Mouse (Mus musculus): ENCODE results near the gene Gm4952.
"Not testable (repeated sequence)": the region's sequence is repeated elsewhere in the genome, so short reads cannot be mapped to it uniquely, and the experiment has no call there.

Gm4952 gene

DNA sequence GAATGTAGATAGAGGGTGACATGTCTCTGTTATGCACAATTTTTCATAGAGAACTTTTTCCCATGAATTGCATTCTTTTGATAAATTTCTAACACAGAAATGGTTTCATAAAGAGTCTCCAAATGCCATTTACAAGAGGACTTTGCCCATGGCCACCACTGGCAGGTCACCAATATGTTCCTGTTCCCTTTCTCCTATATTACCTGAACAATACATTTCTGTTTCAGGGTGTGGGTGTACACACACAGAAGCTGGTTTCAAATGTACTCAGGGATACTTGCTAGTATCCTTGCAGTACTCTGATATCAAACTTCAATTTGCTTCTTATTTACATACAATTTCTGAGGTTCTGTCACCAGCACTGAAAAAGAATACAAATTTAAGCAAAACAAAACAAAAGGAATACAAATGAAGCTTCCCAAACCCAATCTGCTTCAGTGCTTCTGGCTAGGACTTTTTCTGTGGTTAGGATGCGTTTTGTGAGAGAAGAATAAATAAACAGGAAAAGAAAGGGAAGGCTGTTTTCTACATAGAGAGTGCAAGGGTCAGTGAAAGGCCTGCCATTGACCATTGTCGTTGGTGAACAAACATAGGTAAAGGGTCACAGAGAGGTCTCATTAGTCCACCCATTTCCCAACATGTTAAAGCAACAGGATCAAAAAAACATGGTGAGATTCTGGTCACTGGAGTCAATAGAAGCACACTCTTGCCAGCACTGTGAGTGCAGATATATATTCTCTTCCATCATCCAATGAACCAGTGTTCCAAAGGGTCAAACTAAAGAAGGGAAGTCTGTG is 1.1 kb downstream of the Gm4952 start:
- DNase-seq: no peak

DNA sequence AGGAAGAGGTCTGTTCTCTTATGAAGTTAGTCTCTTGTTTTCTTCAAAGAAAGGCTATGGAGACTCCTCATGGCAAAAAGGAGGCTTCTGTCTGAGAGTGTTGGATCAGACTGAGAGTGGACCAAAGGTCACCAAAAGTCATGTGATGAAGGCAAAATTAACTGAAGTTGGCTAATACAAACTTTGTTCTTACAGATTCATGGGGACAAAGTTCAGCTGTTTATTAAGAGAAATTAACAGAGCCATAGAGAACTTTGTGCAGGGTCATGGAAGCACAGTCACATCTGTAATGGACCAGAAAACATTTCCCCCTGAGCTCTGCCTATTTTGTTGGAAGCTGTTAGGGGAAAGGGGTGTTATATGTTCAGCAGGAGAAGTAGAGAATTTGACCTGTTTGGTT is 8.6 kb downstream of the Gm4952 start:
- no peak for DNase-seq

- DNase-seq: no peak
Observed at GRCm38 (mm10) chr19:12613646-12614045, 13.9 kb downstream of the Gm4952 start.

- no peak for DNase-seq
Observed at GRCm38 (mm10) chr19:12633176-12633575, 33.4 kb downstream of the Gm4952 start, which contains the start of gene Glyat. TSS of gene Glyat (plus strand) at chr19:12633308.

DNA sequence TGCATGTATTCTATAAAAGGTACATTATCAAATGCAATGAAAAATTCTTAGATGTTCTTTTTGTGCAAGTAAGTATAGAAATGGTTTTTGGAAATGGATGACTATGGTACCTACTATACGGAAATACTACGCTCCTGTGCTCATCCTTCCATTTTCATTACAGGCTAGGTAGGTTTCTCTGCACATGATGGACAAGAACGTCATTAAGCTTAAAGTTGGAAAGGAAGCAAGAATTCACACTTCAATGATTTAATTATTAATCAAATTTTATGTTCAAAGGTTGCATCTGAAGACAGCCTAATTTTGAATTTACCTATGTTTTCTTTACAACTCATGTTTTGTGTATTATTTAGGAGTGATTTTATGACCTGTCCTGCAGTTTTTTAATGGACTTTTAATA is 34.5 kb downstream of the Gm4952 start:
- DNase-seq: no peak

- DNase-seq: no peak
Observed at GRCm38 (mm10) chr19:12634963-12635362, 35.2 kb downstream of the Gm4952 start.

- no peak for DNase-seq
Observed at GRCm38 (mm10) chr19:12636863-12637262, 37.1 kb downstream of the Gm4952 start.

DNA sequence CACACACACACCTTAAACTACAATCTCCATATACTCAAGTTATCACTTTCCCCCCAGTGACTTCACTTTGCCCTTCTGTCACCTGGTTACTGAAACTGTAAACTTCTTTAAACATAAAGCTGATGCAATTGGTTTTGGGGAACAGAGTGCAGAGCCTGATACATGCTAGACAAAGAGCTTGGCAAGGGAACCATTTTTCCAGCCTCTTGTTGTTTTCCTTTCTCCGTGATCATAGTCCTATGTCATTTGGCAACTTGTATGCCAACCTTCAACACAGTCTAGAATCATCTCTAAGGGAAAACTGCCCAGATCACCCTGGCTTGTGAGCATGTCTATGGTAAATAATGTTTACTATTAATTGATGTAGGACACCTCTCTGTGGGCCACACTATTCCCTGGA is 38.3 kb downstream of the Gm4952 start:
- DNase-seq: no peak

GRCm38 (mm10) chr19:12649511-12649910 is 49.7 kb downstream of the Gm4952 start:
- no peak for DNase-seq

- no peak for DNase-seq
Observed at GRCm38 (mm10) chr19:12666156-12666555, 66.4 kb downstream of the Gm4952 start.

- DNase-seq: not testable (repeated sequence)
Observed at GRCm38 (mm10) chr19:12668601-12669000, 68.8 kb downstream of the Gm4952 start.

GRCm38 (mm10) chr19:12670139-12670538 is 70.4 kb downstream of the Gm4952 start, which contains the start of gene Olfr1442:
TSS of gene Olfr1442 (plus strand) at chr19:12670439.
- DNase-seq: no peak

DNA sequence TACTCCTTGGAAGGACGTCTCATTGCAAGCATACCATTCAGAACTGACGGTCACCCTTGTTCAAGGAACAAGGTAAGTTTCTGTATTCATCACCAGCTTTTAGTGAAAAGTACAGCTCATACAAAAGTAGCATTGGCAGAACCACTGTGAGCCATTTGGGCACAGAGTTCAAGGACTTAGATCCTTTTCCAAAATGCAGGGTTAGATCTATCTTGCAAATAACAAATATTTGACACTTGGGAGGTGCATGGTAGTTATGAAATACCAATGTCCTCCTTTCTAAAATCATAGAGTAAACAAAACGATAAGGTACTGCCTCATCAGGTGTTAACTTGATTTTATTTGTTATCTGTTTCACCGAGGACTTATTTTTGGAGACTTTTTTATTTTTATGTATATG is 71.3 kb downstream of the Gm4952 start:
- no peak for DNase-seq

GRCm38 (mm10) chr19:12677812-12678211 is 78.0 kb downstream of the Gm4952 start, which contains the start of gene Olfr1443:
TSS of gene Olfr1443 (plus strand) at chr19:12678112.
- no peak for DNase-seq
